Mouse (Mus musculus) liver, embryonic 16.5 days (tissue): ENCODE data around the gene Tnfaip8l1. TPM values are rescaled to one million over a fixed set of nuclear protein-coding genes. Genes with fewer than 3 reads are reported as not detected.

Source experiments
- ATAC-seq: fragments of 200-750 bp; cut with Nextera tagmentation; 2 replicates; pipeline ENCODE4 v1.8.0; 2017; ENCODE audit warnings: low read depth, mild to moderate bottlenecking, moderate number of reproducible peaks, moderate library complexity
- H3K27ac ChIP-seq: fragments of 300-500 bp; sonication (generic); 2 replicates; pipeline ENCODE4 v1.5.1; 2014; ENCODE audit warnings: mild to moderate bottlenecking, low read length
- H3K27me3 ChIP-seq: fragments of 300-500 bp; sonication (generic); 2 replicates; pipeline ENCODE4 v1.6.1; 2014; ENCODE audit warnings: low read depth, low read length, mixed read lengths; ENCODE audit not compliant: control insufficient read depth, insufficient read depth
- H3K36me3 ChIP-seq: fragments of 300-500 bp; sonication (generic); 2 replicates; pipeline ENCODE4 v1.6.1; 2014; ENCODE audit warnings: mild to moderate bottlenecking; ENCODE audit not compliant: control insufficient read depth, insufficient read depth
- H3K4me1 ChIP-seq: fragments of 300-500 bp; sonication (generic); 2 replicates; pipeline ENCODE4 v1.6.1; 2014; ENCODE audit warnings: low read depth, low read length, mixed read lengths; ENCODE audit not compliant: control insufficient read depth
- H3K4me2 ChIP-seq: fragments of 300-500 bp; sonication (generic); 2 replicates; pipeline ENCODE4 v1.6.1; 2014; ENCODE audit warnings: low read depth, low read length, mixed read lengths
- H3K4me3 ChIP-seq: fragments of 300-500 bp; sonication (generic); 2 replicates; pipeline ENCODE4 v1.5.1; 2014; ENCODE audit warnings: low read depth, mild to moderate bottlenecking, low read length
- H3K9ac ChIP-seq: fragments of 300-500 bp; sonication (generic); 2 replicates; pipeline ENCODE4 v1.6.1; 2014; ENCODE audit warnings: low read depth, low read length
- H3K9me3 ChIP-seq: fragments of 300-500 bp; sonication (generic); replicated peaks from 2 replicates; pipeline ENCODE4 v1.6.1; 2016; ENCODE audit warnings: low read length; ENCODE audit not compliant: control insufficient read depth
- WGBS: fragments of 180-500 bp; shearing (Covaris S2); extraction: QIAGEN DNeasy Blood & Tissue Kit; methylation state at CpG from one replicate; pipeline ENCODE4 v1.1.7; 2014; ENCODE audit not compliant: insufficient replicate concordance; 5-methylcytosine and 5-hydroxymethylcytosine counted together
- polyA plus RNA-seq: library from polyadenylated mRNA; unstranded; fragments of >200 nt; fragmentation: Nextera tagmentation; extraction: Ambion mirVana; gene quantifications from 2 replicates; pipeline ENCODE4 v1.2.1, GENCODE M21; 2015

Gene Tnfaip8l1
- polyA plus RNA-seq, 1 experiment from 2014 or later, result 4.1 TPM

DNA sequence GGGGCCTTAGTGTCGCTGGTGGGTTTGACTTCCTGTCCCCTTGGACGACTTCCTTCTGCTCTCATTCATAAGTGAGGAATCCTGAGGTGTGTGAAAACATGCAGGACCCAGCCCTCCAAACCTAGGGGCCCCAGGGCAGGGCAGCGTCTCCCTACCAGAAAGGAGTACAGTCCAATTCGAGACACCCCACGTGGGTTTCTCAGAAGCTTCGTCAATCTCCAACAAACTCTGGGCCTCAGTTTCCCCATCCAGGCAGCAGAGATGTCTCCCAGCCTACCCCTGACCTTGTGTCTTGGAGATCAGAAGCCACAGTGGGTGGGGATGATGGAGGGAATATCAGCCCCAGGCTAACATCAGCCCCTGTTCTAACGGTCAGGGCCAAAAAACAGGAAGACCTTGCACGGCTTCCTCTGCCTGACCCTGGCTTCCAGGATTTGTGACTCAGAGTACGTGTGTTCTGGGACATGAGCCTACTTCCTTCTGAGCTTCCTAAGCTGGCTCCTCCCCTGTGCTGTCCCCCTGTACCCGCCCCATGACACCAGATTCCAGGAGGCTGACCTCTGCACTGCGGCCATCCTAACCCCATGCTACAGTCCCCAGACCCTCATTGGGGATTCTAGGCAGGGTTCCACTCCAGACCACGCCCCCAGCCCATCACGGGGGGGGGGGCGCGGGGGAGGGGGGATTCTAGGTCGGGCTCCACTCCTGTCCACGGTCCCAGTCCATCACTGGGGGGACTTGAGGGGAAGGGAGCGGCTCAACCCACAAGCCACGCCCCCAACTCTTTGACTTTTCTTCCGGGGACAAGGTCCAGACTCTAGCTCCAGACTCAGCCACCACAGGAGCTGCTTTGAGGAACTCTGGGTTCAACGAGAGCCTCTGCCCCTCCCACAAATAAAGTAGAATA lies 28.6 kb upstream of the Tnfaip8l1 start:
- H3K27ac ChIP-seq, result peak overlapping the region; percentile 88
- H3K36me3 ChIP-seq, result peaks cover 8% of the 10 kb centered on the region
- H3K4me2 ChIP-seq, result peak overlapping the region; percentile 76
- H3K9me3 ChIP-seq, result no peaks in the 10 kb centered on the region
- H3K4me1 ChIP-seq, result peaks cover 21% of the 10 kb centered on the region
- peak; percentile 87 for ATAC-seq
- 3% methylated on average over 16 of the region's 21 CpGs for WGBS
- peak overlapping the region; percentile 36; the same call in 1 of the 2 replicates for H3K9ac ChIP-seq
- peak overlapping the region; percentile 57 for H3K4me3 ChIP-seq
- H3K27me3 ChIP-seq, result no peaks in the 10 kb centered on the region; the same call in 1 of the 2 replicates

GRCm38 (mm10) chr17:56134463-56134971 lies 27.8 kb upstream of the Tnfaip8l1 start:
- ATAC-seq, result peak; percentile 35
- peak overlapping the region; percentile 76 for H3K4me2 ChIP-seq
- H3K36me3 ChIP-seq, result peaks cover 8% of the 10 kb centered on the region
- H3K27me3 ChIP-seq, result peaks cover 8% of the 10 kb centered on the region
- H3K27ac ChIP-seq, result peak overlapping the region; percentile 88
- no peaks in the 10 kb centered on the region for H3K9me3 ChIP-seq
- peaks cover 22% of the 10 kb centered on the region for H3K4me1 ChIP-seq
- peak overlapping the region; percentile 57 for H3K4me3 ChIP-seq
- peak overlapping the region; percentile 36 for H3K9ac ChIP-seq
- 2% methylated on average over 27 of the region's 27 CpGs for WGBS

- Histone ChIP-seq H3K9ac (no peak overlapping the region), H3K27me3 (peaks cover 28% of the 10 kb centered on the region), H3K4me1 (peaks cover 29% of the 10 kb centered on the region), H3K36me3 (no peaks in the 10 kb centered on the region), H3K4me3 (no peak overlapping the region), H3K27ac (no peak overlapping the region), H3K4me2 (no peak overlapping the region), H3K9me3 (no peaks in the 10 kb centered on the region)
- no peak for ATAC-seq
- 59% methylated on average over 7 of the region's 7 CpGs for WGBS
Observed at GRCm38 (mm10) chr17:56136558-56136957, 25.7 kb upstream of the Tnfaip8l1 start.

- H3K9ac ChIP-seq, result no peak overlapping the region
- H3K4me1 ChIP-seq, result peaks cover 30% of the 10 kb centered on the region
- ATAC-seq, result no peak
- no peaks in the 10 kb centered on the region for H3K9me3 ChIP-seq
- H3K27ac ChIP-seq, result no peak overlapping the region
- H3K27me3 ChIP-seq, result peaks cover 38% of the 10 kb centered on the region
- WGBS, result 33% methylated on average over 25 of the region's 25 CpGs
- H3K4me2 ChIP-seq, result no peak overlapping the region
- H3K36me3 ChIP-seq, result no peaks in the 10 kb centered on the region
- no peak overlapping the region for H3K4me3 ChIP-seq
Observed at GRCm38 (mm10) chr17:56137839-56138613, 24.3 kb upstream of the Tnfaip8l1 start.

GRCm38 (mm10) chr17:56139355-56139754 lies 22.9 kb upstream of the Tnfaip8l1 start:
- Histone ChIP-seq H3K4me1 (peaks cover 17% of the 10 kb centered on the region), H3K27me3 (peaks cover 45% of the 10 kb centered on the region), H3K36me3 (no peaks in the 10 kb centered on the region), H3K4me2 (peak overlapping the region; percentile 88), H3K9me3 (no peaks in the 10 kb centered on the region), H3K27ac (no peak overlapping the region), H3K4me3 (peak overlapping the region; percentile 62), H3K9ac (no peak overlapping the region)
- no peak for ATAC-seq
- 17% methylated on average over 15 of the region's 21 CpGs for WGBS

DNA sequence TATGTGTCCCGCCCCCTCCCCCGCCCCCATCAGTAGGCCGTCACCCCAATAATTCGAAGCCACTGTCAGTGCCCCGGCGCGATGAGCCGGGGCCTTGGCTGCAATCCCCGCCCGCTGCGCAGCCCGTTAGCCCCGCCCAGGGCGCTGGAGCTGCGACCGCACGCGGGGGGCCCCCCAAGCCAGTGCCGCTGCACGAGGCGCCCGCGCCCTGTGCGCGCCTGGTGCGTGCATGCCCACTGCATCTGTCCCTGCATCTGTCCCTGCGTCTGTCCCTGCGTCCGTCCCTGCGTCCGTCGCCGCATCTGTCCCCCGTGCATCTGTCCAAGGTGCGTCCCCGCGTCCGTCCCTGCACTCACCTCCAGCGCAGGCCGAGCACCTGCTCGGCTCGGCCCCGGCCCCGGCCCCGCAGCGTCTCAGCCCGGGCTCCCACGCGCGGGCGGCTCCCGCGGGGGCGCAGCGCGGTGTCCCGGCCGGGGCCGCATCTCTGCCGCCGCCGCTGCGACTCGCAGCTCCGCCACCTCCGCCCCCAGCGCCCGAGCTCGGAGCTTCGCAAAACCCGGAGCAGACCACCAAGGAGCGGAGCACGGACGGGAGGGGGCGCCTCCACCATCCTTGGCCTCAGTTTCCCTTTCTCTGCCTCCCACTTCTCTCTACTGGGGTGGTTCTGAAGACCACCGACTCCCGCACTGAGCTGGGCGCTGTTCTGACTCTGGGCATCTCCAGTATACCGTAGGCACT lies 22.2 kb upstream of the Tnfaip8l1 start, which contains the start of gene Sema6b:
Gene Sema6b (minus strand): TSS at position 486 of the 738 bp plus-strand sequence.
- Histone ChIP-seq H3K9ac (0 out of 2 replicates have a peak within 1 kb of the TSS, but pooled peaks have one; percentile 16), H3K27ac (no peak within 1 kb of the TSS), H3K9me3 (no peaks in the 10 kb centered on the region), H3K36me3 (no peaks in the 10 kb centered on the region), H3K4me2 (peak within 1 kb of the TSS; percentile 88), H3K4me1 (peaks cover 15% of the 10 kb centered on the region), H3K27me3 (peaks cover 48% of the 10 kb centered on the region), H3K4me3 (peak within 1 kb of the TSS; percentile 62)
- WGBS, result 2% methylated on average over 78 of the region's 79 CpGs
- ATAC-seq, result peak; percentile 51

GRCm38 (mm10) chr17:56141702-56142605 lies 20.3 kb upstream of the Tnfaip8l1 start:
- WGBS, result 3% methylated on average over 47 of the region's 47 CpGs
- peaks cover 49% of the 10 kb centered on the region for H3K27me3 ChIP-seq
- H3K9ac ChIP-seq, result no peak overlapping the region
- H3K4me3 ChIP-seq, result peak overlapping the region; percentile 7; the same call in 1 of the 2 replicates
- peak overlapping the region; percentile 37 for H3K4me2 ChIP-seq
- no peaks in the 10 kb centered on the region for H3K9me3 ChIP-seq
- H3K4me1 ChIP-seq, result peaks cover 15% of the 10 kb centered on the region
- no peak for ATAC-seq
- H3K36me3 ChIP-seq, result no peaks in the 10 kb centered on the region
- H3K27ac ChIP-seq, result no peak overlapping the region
